Mouse (Mus musculus) liver, embryonic 14.5 days (tissue): ENCODE measurements around the gene Snrpf. TPM values are rescaled to one million over a fixed set of nuclear protein-coding genes. Genes with fewer than 3 reads are reported as not detected.
A peak's percentile ranks its signal among the peaks of the same experiment; 100 is the strongest.

Source experiments
- ATAC-seq: fragments of 200-750 bp; cut with Nextera tagmentation; 2 replicates; pipeline ENCODE4 v1.8.0; 2017; ENCODE audit warnings: moderate number of reproducible peaks, mild to moderate bottlenecking, moderate library complexity; ENCODE audit not compliant: insufficient read depth
- DNase-seq, 3 experiments: peaks; one replicate each; pipeline ENCODE4 v3.0.0-alpha.2; 2012 to 2013; ENCODE audit warnings: low read depth in 3 of 3, low spot score in 3 of 3
- H3K27ac ChIP-seq: fragments of 300-500 bp; sonication (generic); 2 replicates; pipeline ENCODE4 v1.5.1; 2014; ENCODE audit warnings: moderate library complexity, mild to moderate bottlenecking, control low read depth, inconsistent platforms
- H3K27me3 ChIP-seq: fragments of 300-500 bp; sonication (generic); 2 replicates; pipeline ENCODE4 v1.6.1; 2014; ENCODE audit warnings: mild to moderate bottlenecking, low read length, moderate library complexity; ENCODE audit not compliant: control insufficient read depth, insufficient read depth
- H3K36me3 ChIP-seq: fragments of 300-500 bp; sonication (generic); replicated peaks from 2 replicates; pipeline ENCODE4 v1.6.1; 2014; ENCODE audit warnings: low read depth; ENCODE audit not compliant: control insufficient read depth, insufficient read depth
- H3K4me1 ChIP-seq, 2 experiments: fragments of 200-500 bp in 1 of 2; fragments of 300-500 bp in 1 of 2; sonication (generic) in 1 of 2; replicated peaks; 2 replicates each; pipeline ENCODE4 v1.6.1; 2012 to 2014; ENCODE audit warnings: antibody characterized with exemption in 1 of 2, inconsistent platforms in 1 of 2, low read length in 1 of 2; ENCODE audit not compliant: control insufficient read depth in 2 of 2, insufficient read depth in 2 of 2
- H3K4me2 ChIP-seq: fragments of 300-500 bp; sonication (generic); 2 replicates; pipeline ENCODE4 v1.6.1; 2014; ENCODE audit warnings: low read depth, mild to moderate bottlenecking, control low read depth, moderate library complexity
- H3K4me3 ChIP-seq, 2 experiments: fragments of 200-500 bp in 1 of 2; fragments of 300-500 bp in 1 of 2; sonication (generic) in 1 of 2; 2 replicates each; pipeline ENCODE4 v1.5.1; 2012 to 2014; ENCODE audit warnings: low read depth in 2 of 2, low read length in 2 of 2, mild to moderate bottlenecking in 2 of 2, control low read depth in 1 of 2, inconsistent platforms in 1 of 2, moderate library complexity in 1 of 2; ENCODE audit not compliant: insufficient read depth in 1 of 2
- H3K9ac ChIP-seq: fragments of 300-500 bp; sonication (generic); replicated peaks from 2 replicates; pipeline ENCODE4 v1.6.1; 2014; ENCODE audit warnings: mild to moderate bottlenecking, control low read depth, moderate library complexity
- H3K9me3 ChIP-seq: fragments of 300-500 bp; sonication (generic); 2 replicates; pipeline ENCODE4 v1.6.1; 2016; ENCODE audit warnings: low read length, mixed read lengths; ENCODE audit not compliant: control insufficient read depth
- CTCF ChIP-seq: IDR thresholded peaks from 2 replicates; pipeline ENCODE4 v1.5.1; 2016; ENCODE audit warnings: antibody characterized with exemption, low read depth, control low read depth
- EP300 ChIP-seq: IDR thresholded peaks from 2 replicates; pipeline ENCODE4 v1.6.1; 2016; ENCODE audit warnings: antibody characterized with exemption, low read depth
- WGBS: fragments of 180-500 bp; shearing (Covaris S2); extraction: QIAGEN DNeasy Blood & Tissue Kit; methylation state at CpG from one replicate; pipeline ENCODE4 v1.1.7; 2014; ENCODE audit not compliant: insufficient replicate concordance; 5-methylcytosine and 5-hydroxymethylcytosine counted together
- polyA plus RNA-seq, 2 experiments: library from polyadenylated mRNA; depleted of rRNA in 1 of 2; stranded (reverse) in 1 of 2; unstranded in 1 of 2; fragments of >200 nt; fragmentation: Nextera tagmentation in 1 of 2; extraction: Ambion mirVana in 1 of 2; gene quantifications; 2 replicates each; pipeline versions ENCODE4 v1.2.1 to v1.2.3; 2012 to 2014

Gene Snrpf
- polyA plus RNA-seq, 2 experiments = 85.5 to 104 TPM

GRCm38 (mm10) chr10:93592456-93592855 lies 3.0 kb upstream of the Snrpf start:
- H3K4me3 ChIP-seq = no peak overlapping the region
- WGBS = 50% methylated on average over 12 of the region's 12 CpGs
- H3K4me2 ChIP-seq = no peak overlapping the region
- H3K9me3 ChIP-seq = no peaks in the 10 kb centered on the region
- no peak for ATAC-seq
- TF ChIP-seq CTCF (peak; percentile 71), EP300 (no peak)
- H3K27me3 ChIP-seq = no peaks in the 10 kb centered on the region
- H3K4me1 ChIP-seq = peaks cover 7 to 20% of the 10 kb centered on the region in 2 experiments
- no peak overlapping the region for H3K9ac ChIP-seq
- H3K27ac ChIP-seq = no peak overlapping the region
- peak in 1 of 3 experiments; percentile 27 for DNase-seq
- no peaks in the 10 kb centered on the region for H3K36me3 ChIP-seq

- Histone ChIP-seq H3K27me3 (no peaks in the 10 kb centered on the region), H3K9me3 (no peaks in the 10 kb centered on the region), H3K4me2 (peak overlapping the region; percentile 87), H3K36me3 (peaks cover 10% of the 10 kb centered on the region), H3K9ac (peak overlapping the region; percentile 78), H3K4me3 (peak overlapping the region; percentile 80 to 87), H3K27ac (no peak overlapping the region; the same call in 1 of the 2 replicates), H3K4me1 (peaks cover 7 to 16% of the 10 kb centered on the region in 2 experiments)
- no peak for TF ChIP-seq EP300
- TF ChIP-seq CTCF = no peak
- no peak for DNase-seq
- under 1% methylated on average over 11 of the region's 11 CpGs for WGBS
- peak; percentile 32; the same call in 1 of the 2 replicates for ATAC-seq
Measured at GRCm38 (mm10) chr10:93588796-93589195, 710 bp downstream of the Snrpf start.

- Histone ChIP-seq H3K4me2 (no peak overlapping the region), H3K4me3 (no peak overlapping the region), H3K9ac (no peak overlapping the region), H3K9me3 (no peaks in the 10 kb centered on the region), H3K36me3 (no peaks in the 10 kb centered on the region; the same call in 1 of the 2 replicates), H3K27me3 (no peaks in the 10 kb centered on the region), H3K4me1 (no peaks in the 10 kb centered on the region), H3K27ac (no peak overlapping the region)
- peak; percentile 50 to 56 (median 56) for DNase-seq
- TF ChIP-seq CTCF (peak; percentile 88), EP300 (no peak)
- 56% methylated on average over 13 of the region's 13 CpGs for WGBS
- no peak for ATAC-seq
Measured at GRCm38 (mm10) chr10:93577271-93577886, 12.1 kb downstream of the Snrpf start.

GRCm38 (mm10) chr10:93575960-93576359 lies 13.5 kb downstream of the Snrpf start:
- 54% methylated on average over 8 of the region's 8 CpGs for WGBS
- DNase-seq (no peak), ATAC-seq (no peak)
- no peaks in the 10 kb centered on the region for H3K4me1 ChIP-seq
- no peaks in the 10 kb centered on the region for H3K27me3 ChIP-seq
- H3K36me3 ChIP-seq = no peaks in the 10 kb centered on the region
- H3K9ac ChIP-seq = no peak overlapping the region
- H3K4me3 ChIP-seq = no peak overlapping the region
- H3K4me2 ChIP-seq = no peak overlapping the region
- H3K27ac ChIP-seq = no peak overlapping the region
- no peaks in the 10 kb centered on the region for H3K9me3 ChIP-seq
- TF ChIP-seq CTCF (no peak), EP300 (no peak)

- no peak for TF ChIP-seq EP300
- no peak for TF ChIP-seq CTCF
- 45% methylated on average over 4 of the region's 4 CpGs for WGBS
- no peaks in the 10 kb centered on the region for H3K4me1 ChIP-seq
- H3K4me2 ChIP-seq = no peak overlapping the region
- no peaks in the 10 kb centered on the region for H3K9me3 ChIP-seq
- ATAC-seq (no peak), DNase-seq (no peak)
- H3K9ac ChIP-seq = no peak overlapping the region
- H3K4me3 ChIP-seq = no peak overlapping the region
- H3K36me3 ChIP-seq = no peaks in the 10 kb centered on the region
- no peak overlapping the region for H3K27ac ChIP-seq
- H3K27me3 ChIP-seq = no peaks in the 10 kb centered on the region
Measured at GRCm38 (mm10) chr10:93574966-93575365, 14.5 kb downstream of the Snrpf start.
